Comparison of ENCODE assay signal across 18 mouse cellular contexts in genomic region chr8:57457942-57458341, GRCm38 (mm10). TPM values are rescaled to one million over a fixed set of nuclear protein-coding genes. Genes with fewer than 3 reads are reported as not detected.
DNase-seq lines count a peak whose midpoint lies in the region; ATAC-seq and TF ChIP-seq lines count a peak whose summit lies in the region.
"Had no signal": no experiment of that assay in that cellular context is flagged by ENCODE, and none has a peak within 500 bp of the region (broad histone marks: within the 10 kb centered on the region; RNA-seq: fewer than 3 reads in every experiment).

No protein-coding gene starts in this region.

- no peaks in the 10 kb centered on the region for H3K4me1 ChIP-seq in hindbrain, postnatal 0 days (ENCODE audit: insufficient read depth, low read length)
- no peaks in the 10 kb centered on the region for H3K4me1 ChIP-seq in hindbrain, embryonic 12.5 days
- no peaks in the 10 kb centered on the region for H3K4me1 ChIP-seq in lung, postnatal 0 days (ENCODE audit: insufficient read depth, low read depth, low read length)
- H3K4me1 ChIP-seq in limb, embryonic 15.5 days = no peaks in the 10 kb centered on the region; the same call in 1 of the 2 replicates
- H3K4me1 ChIP-seq: heart, embryonic 10.5 days; hindbrain, embryonic 10.5 days had no signal

- no peak for ATAC-seq in hindbrain, postnatal 0 days
- ATAC-seq in hindbrain, embryonic 12.5 days (ENCODE audit: low FRiP score) = no peak
- ATAC-seq in lung, postnatal 0 days = no peak
- peak; percentile 78 for ATAC-seq in limb, embryonic 15.5 days (ENCODE audit: insufficient number of reproducible peaks, low FRiP score, low TSS enrichment, low read depth)
- ATAC-seq: midbrain, embryonic 16.5 days had no signal

- peak overlapping the region; percentile 41 for H3K4me2 ChIP-seq in hindbrain, postnatal 0 days (ENCODE audit: low read depth, low read length)
- H3K4me2 ChIP-seq in hindbrain, embryonic 12.5 days (replicated peaks) = no peak overlapping the region
- H3K4me2 ChIP-seq in lung, postnatal 0 days (replicated peaks; ENCODE audit: low read depth, low read length) = no peak overlapping the region
- H3K4me2 ChIP-seq in limb, embryonic 15.5 days = peak overlapping the region; percentile 19; the same call in 1 of the 2 replicates
- H3K4me2 ChIP-seq: liver, embryonic 11.5 days had no signal

- H3K9ac ChIP-seq in hindbrain, postnatal 0 days (replicated peaks; ENCODE audit: low read length) = no peak overlapping the region
- H3K9ac ChIP-seq in hindbrain, embryonic 12.5 days = no peak overlapping the region
- H3K9ac ChIP-seq in lung, postnatal 0 days (replicated peaks; ENCODE audit: low read depth) = no peak overlapping the region
- H3K9ac ChIP-seq in limb, embryonic 15.5 days = no peak overlapping the region

- WGBS in hindbrain, postnatal 0 days = 78% methylated on average over 3 of the region's 3 CpGs
- WGBS in hindbrain, embryonic 12.5 days = 84% methylated on average over 3 of the region's 3 CpGs
- WGBS in lung, postnatal 0 days = 45% methylated on average over 3 of the region's 3 CpGs
- 35% methylated on average over 3 of the region's 3 CpGs for WGBS in limb, embryonic 15.5 days

- H3K4me3 ChIP-seq in hindbrain, postnatal 0 days (ENCODE audit: low read length) = no peak overlapping the region
- no peak overlapping the region for H3K4me3 ChIP-seq in hindbrain, embryonic 12.5 days
- no peak overlapping the region for H3K4me3 ChIP-seq in lung, postnatal 0 days (ENCODE audit: low read depth, low read length)
- no peak overlapping the region for H3K4me3 ChIP-seq in limb, embryonic 15.5 days
- H3K4me3 ChIP-seq: heart, embryonic 10.5 days; hindbrain, embryonic 10.5 days; megakaryocyte, embryonic 14.5 days had no signal

- H3K36me3 ChIP-seq in hindbrain, postnatal 0 days (ENCODE audit: insufficient read depth, low read length) = no peaks in the 10 kb centered on the region
- H3K36me3 ChIP-seq in hindbrain, embryonic 12.5 days = no peaks in the 10 kb centered on the region
- no peaks in the 10 kb centered on the region for H3K36me3 ChIP-seq in lung, postnatal 0 days (ENCODE audit: insufficient read depth, low read length)
- no peaks in the 10 kb centered on the region for H3K36me3 ChIP-seq in limb, embryonic 15.5 days
- H3K36me3 ChIP-seq: heart, embryonic 10.5 days; hindbrain, embryonic 10.5 days had no signal

- H3K27ac ChIP-seq in hindbrain, postnatal 0 days = no peak overlapping the region
- H3K27ac ChIP-seq in hindbrain, embryonic 12.5 days = no peak overlapping the region
- no peak overlapping the region for H3K27ac ChIP-seq in lung, postnatal 0 days (ENCODE audit: low read length)
- peak overlapping the region; percentile 75 for H3K27ac ChIP-seq in limb, embryonic 15.5 days
- H3K27ac ChIP-seq: heart, embryonic 10.5 days; hindbrain, embryonic 10.5 days had no signal

- DNase-seq in hindbrain, postnatal 0 days (ENCODE audit: low spot score) = no peak
- DNase-seq in lung, postnatal 0 days (ENCODE audit: low spot score) = peak; percentile 15
- DNase-seq in lung, postnatal 10 days = no peak
- DNase-seq in adrenal gland, postnatal 14 days = peak; percentile 46
- no peak for DNase-seq in frontal cortex, postnatal 10 days (ENCODE audit: low spot score in 2 of 2)
- DNase-seq: B cell, adult 2 months; cerebellum, adult 8-10 months; gastrocnemius, postnatal 36 days; layer of hippocampus, postnatal 36 days; right cerebral cortex, postnatal 4 days had no signal

- no peak for TF ChIP-seq EP300 in lung, postnatal 0 days (IDR thresholded peaks at IDR 0.05)

- no peaks in the 10 kb centered on the region for H3K9me3 ChIP-seq in hindbrain, postnatal 0 days (ENCODE audit: low read length)
- no peaks in the 10 kb centered on the region for H3K9me3 ChIP-seq in hindbrain, embryonic 12.5 days (replicated peaks)
- H3K9me3 ChIP-seq in lung, postnatal 0 days (ENCODE audit: low read length) = no peaks in the 10 kb centered on the region
- H3K9me3 ChIP-seq in limb, embryonic 15.5 days = no peaks in the 10 kb centered on the region
- H3K9me3 ChIP-seq: heart, embryonic 10.5 days; hindbrain, embryonic 10.5 days; megakaryocyte, embryonic 14.5 days had no signal

- no peak for TF ChIP-seq CTCF in hindbrain, postnatal 0 days (IDR thresholded peaks at IDR 0.05; ENCODE audit: low read depth)
- no peak for TF ChIP-seq CTCF in lung, postnatal 0 days (IDR thresholded peaks at IDR 0.05)

- H3K27me3 ChIP-seq in hindbrain, postnatal 0 days (ENCODE audit: insufficient read depth, low read length) = no peaks in the 10 kb centered on the region
- H3K27me3 ChIP-seq in hindbrain, embryonic 12.5 days = no peaks in the 10 kb centered on the region
- H3K27me3 ChIP-seq in lung, postnatal 0 days (replicated peaks; ENCODE audit: insufficient read depth, low read length) = no peaks in the 10 kb centered on the region
- no peaks in the 10 kb centered on the region for H3K27me3 ChIP-seq in limb, embryonic 15.5 days
- H3K27me3 ChIP-seq: megakaryocyte, embryonic 14.5 days had no signal

RNA-seq across cellular contexts. Expression of gene Scrg1, which starts 2.2 kb away (rescaled TPM):
- total RNA-seq in hindbrain, postnatal 0 days (2014; rRNA removed) = 13.5 and 15.8 TPM in 2 replicates
- polyA plus RNA-seq in hindbrain, postnatal 0 days (2015; fragmentation: Nextera tagmentation; extraction: Ambion mirVana) = 49.8 and 63.2 TPM in 2 replicates
- 1.5 and 1.6 TPM in 2 replicates for polyA plus RNA-seq in hindbrain, embryonic 12.5 days (2016; fragmentation: Nextera tagmentation; extraction: Ambion mirVana)
- polyA plus RNA-seq in lung, postnatal 0 days (2015; fragmentation: Nextera tagmentation; extraction: Ambion mirVana) = 0.47 and 0.55 TPM in 2 replicates
- total RNA-seq in adrenal gland, postnatal 14 days (2021) = 0.52 and 0.94 TPM in 2 replicates
- 21.4 and 26.3 TPM in 2 replicates for polyA plus RNA-seq in limb, embryonic 15.5 days (2015; fragmentation: Nextera tagmentation; extraction: Ambion mirVana)
- total RNA-seq: gastrocnemius, postnatal 36 days had no signal
- polyA plus RNA-seq: kidney, embryonic 16.5 days; liver, embryonic 11.5 days had no signal

RNA-seq across cellular contexts. Expression of gene Sap30, which starts 29.7 kb away (rescaled TPM):
- 22.1 and 26.1 TPM in 2 replicates for total RNA-seq in hindbrain, postnatal 0 days (2014; rRNA removed)
- 20.8 and 22.0 TPM in 2 replicates for polyA plus RNA-seq in hindbrain, postnatal 0 days (2015; fragmentation: Nextera tagmentation; extraction: Ambion mirVana)
- 89.9 and 90.4 TPM in 2 replicates for polyA plus RNA-seq in hindbrain, embryonic 12.5 days (2016; fragmentation: Nextera tagmentation; extraction: Ambion mirVana)
- polyA plus RNA-seq in lung, postnatal 0 days (2015; fragmentation: Nextera tagmentation; extraction: Ambion mirVana) = 17.3 and 18.5 TPM in 2 replicates
- 11.6 and 12.0 TPM in 2 replicates for total RNA-seq in adrenal gland, postnatal 14 days (2021)
- 26.3 and 30.2 TPM in 2 replicates for polyA plus RNA-seq in limb, embryonic 15.5 days (2015; fragmentation: Nextera tagmentation; extraction: Ambion mirVana)

RNA-seq across cellular contexts. Expression of gene Hmgb2, which starts 53.8 kb away (rescaled TPM):
- 14.6 and 14.8 TPM in 2 replicates for total RNA-seq in hindbrain, postnatal 0 days (2014; rRNA removed)
- polyA plus RNA-seq in hindbrain, postnatal 0 days (2015; fragmentation: Nextera tagmentation; extraction: Ambion mirVana) = 140 and 154 TPM in 2 replicates
- polyA plus RNA-seq in hindbrain, embryonic 12.5 days (2016; fragmentation: Nextera tagmentation; extraction: Ambion mirVana) = 331 and 384 TPM in 2 replicates
- polyA plus RNA-seq in lung, postnatal 0 days (2015; fragmentation: Nextera tagmentation; extraction: Ambion mirVana) = 94.8 and 106 TPM in 2 replicates
- 56.5 and 57.5 TPM in 2 replicates for total RNA-seq in adrenal gland, postnatal 14 days (2021)
- polyA plus RNA-seq in limb, embryonic 15.5 days (2015; fragmentation: Nextera tagmentation; extraction: Ambion mirVana) = 267 and 297 TPM in 2 replicates

Comparison
In these comparisons a context has a peak if more than half of its experiments do, and no peak if none do; other contexts are left out.
1. DNase-seq: peak in lung, postnatal 0 days (single experiment) and adrenal gland, postnatal 14 days (single experiment); none in hindbrain, postnatal 0 days (single experiment), lung, postnatal 10 days (single experiment) and frontal cortex, postnatal 10 days (0 of 2).
2. H3K4me2 ChIP-seq: peak in hindbrain, postnatal 0 days (single experiment) and limb, embryonic 15.5 days (single experiment); none in hindbrain, embryonic 12.5 days (single experiment) and lung, postnatal 0 days (single experiment).